In genomic region chr3:95689940-95690339, GRCm38 (mm10) we compare ENCODE assay signal across 15 mouse cellular contexts. TPM values are rescaled to one million over a fixed set of nuclear protein-coding genes. Genes with fewer than 3 reads are reported as not detected.
DNase-seq lines count a peak whose midpoint lies in the region; ATAC-seq and TF ChIP-seq lines count a peak whose summit lies in the region.
"Had no signal": no experiment of that assay in that cellular context is flagged by ENCODE, and none has a peak within 500 bp of the region (broad histone marks: within the 10 kb centered on the region; RNA-seq: fewer than 3 reads in every experiment).

No protein-coding gene starts in this region.

- H3K27me3 ChIP-seq in heart, embryonic 11.5 days (ENCODE audit: control insufficient read depth, insufficient read depth, low read length), result no peaks in the 10 kb centered on the region
- H3K27me3 ChIP-seq in lung, postnatal 0 days (replicated peaks; ENCODE audit: insufficient read depth, low read length), result no peaks in the 10 kb centered on the region
- H3K27me3 ChIP-seq in heart, postnatal 0 days (ENCODE audit: control insufficient read depth, insufficient read depth, low read length), result no peaks in the 10 kb centered on the region

- intact Hi-C loops in heart, postnatal 10 days (cut with DNase I), result loop anchor here (5.0 kb wide), 2 partner anchors 42 to 127 kb away; partner anchors contain the start of gene Rprd2

- H3K27ac ChIP-seq in heart, embryonic 11.5 days (ENCODE audit: low read depth, low read length), result peak overlapping the region; percentile 84
- peak overlapping the region; percentile 74 for H3K27ac ChIP-seq in lung, postnatal 0 days (ENCODE audit: low read length)
- H3K27ac ChIP-seq in heart, postnatal 0 days (ENCODE audit: low read depth), result peak overlapping the region; percentile 96
- H3K27ac ChIP-seq: forebrain, embryonic 13.5 days; hindbrain, embryonic 12.5 days; limb, embryonic 12.5 days; neural tube, embryonic 12.5 days had no signal

- DNase-seq in heart, postnatal 10 days, result no peak
- peak; percentile 70 for DNase-seq in lung, postnatal 0 days (ENCODE audit: low spot score)
- no peak for DNase-seq in lung, postnatal 4 days
- peak; percentile 68 for DNase-seq in heart, postnatal 0 days (ENCODE audit: low spot score)
- DNase-seq in T-cell, adult 2 months (ENCODE audit: low spot score), result no peak
- DNase-seq in thymus, postnatal 4 days, result no peak
- DNase-seq: cerebellum, adult 8-10 months; kidney, postnatal 14 days; lung, adult 18-20 months; midbrain, embryonic 14.5 days had no signal

- peak overlapping the region; percentile 35; the same call in 1 of the 2 replicates for H3K9ac ChIP-seq in heart, embryonic 11.5 days (ENCODE audit: low read depth, low read length)
- no peak overlapping the region for H3K9ac ChIP-seq in lung, postnatal 0 days (replicated peaks; ENCODE audit: low read depth)
- H3K9ac ChIP-seq in heart, postnatal 0 days (replicated peaks; ENCODE audit: low read depth, low read length), result no peak overlapping the region
- H3K9ac ChIP-seq: forebrain, embryonic 13.5 days; hindbrain, embryonic 12.5 days; limb, embryonic 12.5 days; neural tube, embryonic 12.5 days had no signal

- 15% methylated on average over 2 of the region's 2 CpGs for WGBS in heart, embryonic 11.5 days (ENCODE audit: insufficient replicate concordance)
- WGBS in lung, postnatal 0 days, result 22% methylated on average over 2 of the region's 2 CpGs
- WGBS in heart, postnatal 0 days, result 18% methylated on average over 2 of the region's 2 CpGs

- no peak for ATAC-seq in heart, embryonic 11.5 days (replicated peaks; ENCODE audit: insufficient number of reproducible peaks, low FRiP score, low TSS enrichment)
- ATAC-seq in lung, postnatal 0 days, result no peak
- ATAC-seq in heart, postnatal 0 days (ENCODE audit: insufficient read depth, low read depth), result no peak
- ATAC-seq: forebrain, embryonic 13.5 days had no signal

- TF ChIP-seq CTCF in lung, postnatal 0 days (IDR thresholded peaks at IDR 0.05), result no peak
- TF ChIP-seq CTCF in heart, postnatal 0 days (IDR thresholded peaks at IDR 0.05; ENCODE audit: low read depth), result no peak

- TF ChIP-seq EP300 in lung, postnatal 0 days (IDR thresholded peaks at IDR 0.05), result no peak
- TF ChIP-seq EP300 in heart, postnatal 0 days (IDR thresholded peaks at IDR 0.05; ENCODE audit: low read depth), result no peak; the same call in 1 of the 2 replicates

- no peaks in the 10 kb centered on the region for H3K9me3 ChIP-seq in heart, embryonic 11.5 days (replicated peaks; ENCODE audit: control insufficient read depth, low read length)
- H3K9me3 ChIP-seq in lung, postnatal 0 days (ENCODE audit: low read length), result no peaks in the 10 kb centered on the region
- no peaks in the 10 kb centered on the region for H3K9me3 ChIP-seq in heart, postnatal 0 days (replicated peaks; ENCODE audit: control insufficient read depth, low read length)
- H3K9me3 ChIP-seq: forebrain, embryonic 13.5 days; hindbrain, embryonic 12.5 days; neural tube, embryonic 12.5 days had no signal

- peaks cover 72% of the 10 kb centered on the region for H3K4me1 ChIP-seq in heart, embryonic 11.5 days (ENCODE audit: control insufficient read depth, insufficient read depth, low read length)
- H3K4me1 ChIP-seq in lung, postnatal 0 days (ENCODE audit: insufficient read depth, low read depth, low read length), result peaks cover 21% of the 10 kb centered on the region; the same call in 1 of the 2 replicates
- peaks cover 64% of the 10 kb centered on the region for H3K4me1 ChIP-seq in heart, postnatal 0 days (ENCODE audit: control insufficient read depth, insufficient read depth)

- peak overlapping the region; percentile 35 for H3K4me2 ChIP-seq in heart, embryonic 11.5 days
- H3K4me2 ChIP-seq in lung, postnatal 0 days (replicated peaks; ENCODE audit: low read depth, low read length), result no peak overlapping the region
- H3K4me2 ChIP-seq in heart, postnatal 0 days (ENCODE audit: low read depth, low read length), result peak overlapping the region; percentile 5; the same call in 1 of the 2 replicates
- H3K4me2 ChIP-seq: forebrain, embryonic 13.5 days; hindbrain, embryonic 12.5 days; limb, embryonic 12.5 days; neural tube, embryonic 12.5 days had no signal

- H3K4me3 ChIP-seq in heart, embryonic 11.5 days (ENCODE audit: low read depth, low read length), result no peak overlapping the region
- H3K4me3 ChIP-seq in lung, postnatal 0 days (ENCODE audit: low read depth, low read length), result no peak overlapping the region
- no peak overlapping the region for H3K4me3 ChIP-seq in heart, postnatal 0 days (ENCODE audit: low read depth, low read length)
- H3K4me3 ChIP-seq: forebrain, embryonic 13.5 days; hindbrain, embryonic 12.5 days; limb, embryonic 12.5 days; neural tube, embryonic 12.5 days had no signal

- no peaks in the 10 kb centered on the region for H3K36me3 ChIP-seq in heart, embryonic 11.5 days (ENCODE audit: control insufficient read depth, insufficient read depth, low read length)
- H3K36me3 ChIP-seq in lung, postnatal 0 days (ENCODE audit: insufficient read depth, low read length), result no peaks in the 10 kb centered on the region
- no peaks in the 10 kb centered on the region for H3K36me3 ChIP-seq in heart, postnatal 0 days (replicated peaks; ENCODE audit: control insufficient read depth, insufficient read depth, low read length)
- H3K36me3 ChIP-seq: hindbrain, embryonic 12.5 days had no signal

RNA-seq across cellular contexts. Expression of gene Adamtsl4, which starts 2.2 kb away (rescaled TPM):
- polyA plus RNA-seq in heart, embryonic 11.5 days (2014; fragmentation: Nextera tagmentation; extraction: Ambion mirVana), result 3.5 and 5.1 TPM in 2 replicates
- total RNA-seq in heart, postnatal 10 days (2021), result 10 to 100 TPM; 32.2 to 37.4 TPM
- polyA plus RNA-seq in lung, postnatal 0 days (2015; fragmentation: Nextera tagmentation; extraction: Ambion mirVana), result 11.8 and 13.2 TPM in 2 replicates
- 20.2 and 23.8 TPM in 2 replicates for total RNA-seq in heart, postnatal 0 days (2014; rRNA removed; ENCODE audit: low replicate concordance)
- 7.5 and 11.2 TPM in 2 replicates for polyA plus RNA-seq in heart, postnatal 0 days (2015; fragmentation: Nextera tagmentation; extraction: Ambion mirVana)

RNA-seq across cellular contexts. Expression of gene Mcl1, which starts 31.4 kb away (rescaled TPM):
- polyA plus RNA-seq in heart, embryonic 11.5 days (2014; fragmentation: Nextera tagmentation; extraction: Ambion mirVana), result 46.3 and 49.8 TPM in 2 replicates
- 100 to 1,000 TPM; 147 to 161 TPM for total RNA-seq in heart, postnatal 10 days (2021)
- polyA plus RNA-seq in lung, postnatal 0 days (2015; fragmentation: Nextera tagmentation; extraction: Ambion mirVana), result 99.6 and 101 TPM in 2 replicates
- 213 and 278 TPM in 2 replicates for total RNA-seq in heart, postnatal 0 days (2014; rRNA removed; ENCODE audit: low replicate concordance)
- polyA plus RNA-seq in heart, postnatal 0 days (2015; fragmentation: Nextera tagmentation; extraction: Ambion mirVana), result 50.1 and 51.9 TPM in 2 replicates

RNA-seq across cellular contexts. Expression of gene Ecm1, which starts 49.4 kb away (rescaled TPM):
- 85.0 and 86.7 TPM in 2 replicates for polyA plus RNA-seq in heart, embryonic 11.5 days (2014; fragmentation: Nextera tagmentation; extraction: Ambion mirVana)
- 10 to 100 TPM; 49.2 to 59.2 TPM for total RNA-seq in heart, postnatal 10 days (2021)
- polyA plus RNA-seq in lung, postnatal 0 days (2015; fragmentation: Nextera tagmentation; extraction: Ambion mirVana), result 94.3 and 107 TPM in 2 replicates
- total RNA-seq in heart, postnatal 0 days (2014; rRNA removed; ENCODE audit: low replicate concordance), result 22.9 and 63.8 TPM in 2 replicates
- polyA plus RNA-seq in heart, postnatal 0 days (2015; fragmentation: Nextera tagmentation; extraction: Ambion mirVana), result 55.8 and 59.6 TPM in 2 replicates

Comparison
In these comparisons a context has a peak if more than half of its experiments do, and no peak if none do; other contexts are left out.
1. DNase-seq: peak in lung, postnatal 0 days (single experiment) and heart, postnatal 0 days (single experiment); none in heart, postnatal 10 days (0 of 2), lung, postnatal 4 days (0 of 2), T-cell, adult 2 months (single experiment) and thymus, postnatal 4 days (single experiment).
2. Peak in every context shown above with its lines, with median percentiles within 50 percentile points of each other: H3K27ac ChIP-seq.